Comparison of ENCODE assay signal across 27 mouse cellular contexts in the genomic region with DNA sequence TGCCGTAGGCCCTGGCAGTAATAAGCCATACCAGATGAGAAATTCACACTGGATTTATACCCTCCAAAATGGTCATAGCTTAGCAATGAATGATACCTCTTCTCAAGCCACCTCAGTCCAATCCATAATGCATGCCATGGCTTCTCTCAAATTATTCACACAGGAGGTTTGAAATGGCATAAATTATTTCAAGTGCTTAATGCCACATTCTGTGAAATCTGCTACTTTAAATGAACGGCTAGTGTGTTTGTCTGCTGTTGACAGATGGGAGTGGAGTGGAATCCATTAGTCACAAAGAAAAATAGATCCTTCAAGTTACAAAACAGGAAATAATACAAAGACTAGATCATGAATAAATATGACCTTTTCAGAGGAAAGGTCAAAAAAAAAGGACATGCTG.
"Had no signal": no experiment of that assay in that cellular context is flagged by ENCODE, and none has a peak within 500 bp of the region (broad histone marks: within the 10 kb centered on the region; RNA-seq: fewer than 3 reads in every experiment).

No protein-coding gene starts in this region.

- H3K9me3 ChIP-seq: heart, embryonic 10.5 days; heart, embryonic 12.5 days; hindbrain, embryonic 10.5 days; hindbrain, embryonic 12.5 days; intestine, embryonic 15.5 days; limb, embryonic 10.5 days; limb, embryonic 12.5 days; liver, embryonic 13.5 days had no signal

- H3K4me2 ChIP-seq: heart, embryonic 12.5 days; hindbrain, embryonic 12.5 days; hindbrain, embryonic 14.5 days; intestine, embryonic 15.5 days; limb, embryonic 12.5 days; liver, embryonic 11.5 days; liver, embryonic 13.5 days had no signal

- DNase-seq: gastrocnemius, adult 2 months; gastrocnemius, postnatal 10 days; gastrocnemius, postnatal 25 days; heart, adult 18-20 months; heart, postnatal 10 days; heart, postnatal 4 days; kidney, adult 18-20 months; kidney, adult 8-10 months; kidney, postnatal 10 days; kidney, postnatal 25 days; kidney, postnatal 4 days; liver; liver, embryonic 13.5 days had no signal

- H3K4me3 ChIP-seq: gastrocnemius, adult 2 months; heart, embryonic 10.5 days; heart, embryonic 12.5 days; hindbrain, embryonic 10.5 days; hindbrain, embryonic 12.5 days; intestine, embryonic 15.5 days; layer of hippocampus, adult 2 months; left cerebral cortex, adult 2 months; limb, embryonic 10.5 days; limb, embryonic 12.5 days; liver, embryonic 13.5 days had no signal

- ATAC-seq: hindbrain, embryonic 16.5 days; inflammation-experienced regulatory T-cells, adult 6 months; intestine, embryonic 15.5 days; intestine, postnatal 0 days had no signal

- H3K4me1 ChIP-seq: heart, embryonic 10.5 days; heart, embryonic 12.5 days; hindbrain, embryonic 10.5 days; hindbrain, embryonic 12.5 days; intestine, embryonic 15.5 days; limb, embryonic 10.5 days; limb, embryonic 12.5 days; liver, embryonic 13.5 days had no signal

- H3K36me3 ChIP-seq: heart, embryonic 10.5 days; heart, embryonic 12.5 days; hindbrain, embryonic 10.5 days; hindbrain, embryonic 12.5 days; intestine, embryonic 15.5 days; limb, embryonic 10.5 days; limb, embryonic 12.5 days; liver, embryonic 13.5 days had no signal

- H3K27me3 ChIP-seq: heart, embryonic 12.5 days; hindbrain, embryonic 12.5 days; intestine, embryonic 15.5 days; limb, embryonic 12.5 days; liver, embryonic 13.5 days had no signal

- H3K9ac ChIP-seq: heart, embryonic 12.5 days; hindbrain, embryonic 12.5 days; hindbrain, embryonic 14.5 days; intestine, embryonic 15.5 days; limb, embryonic 12.5 days; liver, embryonic 13.5 days had no signal

- H3K27ac ChIP-seq: gastrocnemius, adult 2 months; heart, embryonic 10.5 days; hindbrain, embryonic 10.5 days; hindbrain, embryonic 12.5 days; hindbrain, embryonic 14.5 days; intestine, embryonic 15.5 days; layer of hippocampus, adult 2 months; left cerebral cortex, adult 2 months; limb, embryonic 10.5 days; limb, embryonic 12.5 days; liver, embryonic 13.5 days had no signal
